Mouse (Mus musculus) MEL (cell line): ENCODE data around the gene Nipal4.

ENCODE experiments used
- CTCF ChIP-seq, 3 experiments: IDR thresholded peaks in 2 of 3; conservative IDR thresholded peaks in 1 of 3; 2 replicates each; pipeline ENCODE4 v1.5.1; 2011 to 2012; ENCODE audit warnings: low read length in 3 of 3, low read depth in 2 of 3, mild to moderate bottlenecking in 2 of 3, improper control_type of control experiment in 1 of 3, inconsistent platforms in 1 of 3, mixed read lengths in 1 of 3, moderate library complexity in 1 of 3; ENCODE audit not compliant: control insufficient read depth in 1 of 3, insufficient read depth in 1 of 3, poor library complexity in 1 of 3, severe bottlenecking in 1 of 3
- E2F4 ChIP-seq: IDR thresholded peaks from 2 replicates; pipeline ENCODE4 v1.6.1; 2011; ENCODE audit warnings: low read depth, low read length, improper control_type of control experiment, borderline replicate concordance
- GATA1 ChIP-seq: IDR thresholded peaks from 2 replicates; pipeline ENCODE4 v1.6.1; 2011; ENCODE audit warnings: low read depth, low read length, improper control_type of control experiment
- POLR2A ChIP-seq, 2 experiments: IDR thresholded peaks; 2 replicates each; pipeline ENCODE4 v1.6.1; 2011 to 2012; ENCODE audit warnings: low read length in 2 of 2, mild to moderate bottlenecking in 2 of 2, control low read depth in 1 of 2, improper control_type of control experiment in 1 of 2, low read depth in 1 of 2, moderate library complexity in 1 of 2; ENCODE audit not compliant: control insufficient read depth in 1 of 2, insufficient read depth in 1 of 2, poor library complexity in 1 of 2
- RCOR1 ChIP-seq: IDR thresholded peaks from 2 replicates; pipeline ENCODE4 v1.6.1; 2012; ENCODE audit warnings: low read depth, mild to moderate bottlenecking, inconsistent platforms, low read length, improper control_type of control experiment
- ZC3H11A ChIP-seq: IDR thresholded peaks from 2 replicates; pipeline ENCODE4 v1.6.1; 2012; ENCODE audit warnings: low read depth, mild to moderate bottlenecking, inconsistent platforms, low read length, improper control_type of control experiment

GRCm38 (mm10) chr11:46109206-46109605 is 57.1 kb downstream of the Nipal4 start:
- TF ChIP-seq GATA1, result no peak
- TF ChIP-seq POLR2A (IDR thresholded peaks at IDR 0.05; ENCODE audit: control insufficient read depth in 1 of 2, insufficient read depth in 1 of 2, low read depth in 1 of 2, low read length in 2 of 2, poor library complexity in 1 of 2), result no peak
- TF ChIP-seq RCOR1, result no peak
- no peak for TF ChIP-seq ZC3H11A
- TF ChIP-seq CTCF (IDR thresholded peaks at IDR 0.05 in 2 of 3, conservative IDR thresholded peaks at IDR 0.05 in 1 of 3; ENCODE audit: control insufficient read depth in 1 of 3, insufficient read depth in 1 of 3, low read depth in 2 of 3, low read length in 3 of 3, poor library complexity in 1 of 3, severe bottlenecking in 1 of 3), result no peak
- no peak for TF ChIP-seq E2F4
